Mouse (Mus musculus) cerebellum, adult 9-10 months (tissue): ENCODE results near the gene Ptk7.

Experiments
- DNase-seq: peaks from one replicate; pipeline ENCODE4 v3.0.0; 2022

Gene Ptk7

DNA sequence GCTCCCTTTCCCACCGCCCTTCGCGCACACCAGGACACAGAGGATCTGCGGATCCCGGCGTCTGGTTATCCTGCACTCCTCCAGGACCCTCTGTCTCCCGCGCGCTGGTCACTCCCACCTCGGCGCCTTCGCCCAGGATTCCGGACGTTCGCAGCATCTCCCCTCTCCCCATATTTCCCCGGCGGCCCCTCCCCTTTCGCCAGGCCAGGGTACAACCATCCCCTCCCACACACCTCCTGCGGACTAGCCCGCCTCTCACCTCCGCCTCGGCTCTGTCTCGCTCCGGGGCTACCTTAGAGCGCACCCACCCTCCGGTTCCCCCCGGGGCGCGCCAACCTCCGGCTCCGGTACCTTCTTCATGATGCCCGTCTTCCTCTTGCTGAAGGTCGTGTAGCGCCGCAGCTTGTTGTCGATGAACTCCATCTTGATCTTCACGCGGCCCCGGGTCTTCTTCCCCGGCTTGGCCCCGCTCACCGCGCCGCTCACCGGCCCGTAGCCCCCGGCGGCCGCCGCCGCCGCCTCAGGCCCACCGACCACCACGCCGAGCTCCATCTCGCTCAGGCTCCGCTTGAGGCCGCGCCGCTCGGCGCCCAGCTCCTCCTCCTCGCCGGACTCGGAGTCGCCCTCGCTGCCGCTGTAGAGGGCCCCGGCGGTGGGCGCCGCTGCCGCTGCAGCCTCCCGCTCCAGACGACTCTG, 74.2 kb downstream of the Ptk7 start:
- peak; percentile 61 for DNase-seq

DNA sequence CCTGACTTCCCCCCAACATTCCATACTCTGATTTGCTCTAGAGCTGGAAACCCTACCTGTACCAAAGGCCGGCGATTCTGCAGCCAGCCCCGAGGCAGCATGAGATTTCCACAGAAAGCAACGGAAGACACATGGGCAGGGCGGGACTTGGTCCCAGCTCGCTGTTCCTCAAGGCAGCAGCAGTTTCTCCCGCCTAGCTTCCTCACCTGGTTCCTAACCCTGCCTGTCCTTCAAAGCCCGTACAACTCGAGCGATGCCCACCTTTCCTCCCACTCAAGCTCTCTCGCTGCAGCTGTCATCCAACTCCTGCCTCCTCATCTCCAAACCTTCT, 74.7 kb downstream of the Ptk7 start:
- no peak for DNase-seq

DNA sequence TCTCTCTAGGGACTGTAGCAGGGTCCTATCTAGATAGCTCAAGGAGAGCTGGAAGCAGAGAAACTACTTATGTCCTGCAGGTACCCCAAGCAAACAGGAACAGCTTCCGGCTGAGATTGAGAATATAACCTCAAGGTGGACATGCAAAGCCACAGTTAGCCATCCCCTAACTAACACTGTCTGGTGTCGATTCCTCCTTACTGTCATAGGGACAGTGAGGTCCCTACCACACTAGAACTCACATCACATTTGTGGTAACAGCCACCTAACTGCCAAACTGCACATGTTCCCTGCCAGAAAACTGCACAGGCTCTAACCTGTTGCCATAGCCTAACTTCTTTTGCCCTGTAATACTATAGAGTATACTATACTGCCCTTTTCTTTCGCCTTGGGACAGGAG, 75.4 kb downstream of the Ptk7 start:
- DNase-seq: peak; percentile 56

DNA sequence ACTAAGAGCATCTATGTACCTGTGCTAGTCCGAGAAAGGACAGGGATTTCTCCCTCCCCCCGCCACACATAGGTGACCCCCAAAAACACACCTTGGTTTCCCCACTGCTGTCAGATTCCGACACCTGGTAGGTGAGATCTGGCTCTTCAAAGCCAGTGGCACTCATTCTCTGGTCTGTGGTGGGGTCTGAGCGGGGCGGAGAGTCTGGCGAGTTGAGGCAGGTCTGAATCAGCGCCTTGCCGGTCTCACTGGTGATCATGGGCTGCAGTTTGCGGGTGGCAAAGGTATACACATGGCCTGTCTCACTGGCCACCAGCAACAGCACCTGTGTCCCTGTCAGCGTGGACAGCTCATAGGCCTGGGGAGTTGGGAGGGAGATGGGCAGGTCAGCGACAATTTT, 75.8 kb downstream of the Ptk7 start:
- DNase-seq: no peak

DNA sequence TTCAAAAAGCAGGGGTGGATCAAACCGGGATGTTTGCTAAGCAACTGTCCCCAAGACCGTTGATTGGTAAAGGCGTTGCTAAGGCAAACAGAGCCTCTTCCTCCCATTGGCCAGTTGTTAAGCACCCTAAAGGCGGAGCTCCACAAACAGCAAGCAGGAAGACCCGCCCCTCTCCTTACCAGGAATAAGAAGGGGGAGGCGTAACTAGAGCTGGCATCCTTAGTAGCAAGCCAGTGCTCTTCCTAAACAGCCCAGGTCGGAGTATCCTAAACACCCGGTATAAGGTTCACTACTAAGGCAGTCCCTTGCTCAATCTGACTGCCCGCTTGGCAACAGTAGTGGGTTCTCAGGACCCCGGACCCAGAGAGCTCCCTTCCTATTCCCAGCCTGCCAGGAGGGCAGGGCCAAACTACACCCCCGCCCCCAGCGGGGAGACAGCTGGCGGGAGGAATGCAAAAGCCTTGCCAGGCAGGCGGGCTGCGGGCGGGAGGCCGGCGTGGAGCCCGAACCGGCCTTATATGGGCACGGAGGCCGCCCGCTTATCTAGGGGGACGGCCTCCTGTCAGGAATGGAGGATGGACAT, 76.4 kb downstream of the Ptk7 start:
- peak; percentile 94 for DNase-seq

DNA sequence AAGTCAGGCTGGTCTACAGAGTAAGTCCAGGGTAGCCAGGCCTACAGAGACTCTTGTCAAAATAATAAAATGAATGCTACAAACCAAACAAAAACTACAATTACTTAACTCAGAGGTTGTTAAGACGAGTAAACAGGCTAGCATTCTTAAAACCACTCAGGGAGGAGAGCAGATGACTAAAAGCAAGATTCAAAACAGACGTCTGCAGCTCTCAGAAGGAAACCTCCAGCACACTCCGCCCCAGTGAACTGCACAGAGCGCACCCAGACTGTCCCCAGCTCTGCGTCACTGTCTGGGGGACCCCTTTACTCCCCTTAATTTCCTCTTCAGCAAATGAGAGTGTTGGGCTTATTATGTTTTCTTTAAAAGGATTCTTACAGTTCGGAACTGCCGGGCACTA, 77.2 kb downstream of the Ptk7 start:
- peak; percentile 27 for DNase-seq

DNA sequence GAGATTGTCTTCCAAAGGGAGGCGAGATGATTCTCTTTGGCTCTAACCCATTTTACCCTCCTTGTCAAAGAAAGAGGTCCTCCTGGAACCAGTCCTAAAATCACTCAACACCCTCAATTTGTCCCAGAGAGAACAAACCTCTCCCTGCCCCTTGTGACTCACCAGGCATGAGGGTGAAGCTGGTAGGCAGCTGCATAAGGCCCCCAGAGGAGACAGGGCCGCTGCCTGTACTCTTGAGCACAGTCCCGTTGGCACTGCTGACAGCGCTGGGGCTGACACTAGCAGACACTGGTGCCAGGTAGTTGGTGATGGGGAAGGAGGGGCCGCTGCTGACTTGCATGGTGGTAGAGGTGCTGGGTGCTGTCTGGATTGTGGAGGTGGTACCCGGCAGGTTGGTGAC, 77.9 kb downstream of the Ptk7 start:
- DNase-seq: peak; percentile 50

DNA sequence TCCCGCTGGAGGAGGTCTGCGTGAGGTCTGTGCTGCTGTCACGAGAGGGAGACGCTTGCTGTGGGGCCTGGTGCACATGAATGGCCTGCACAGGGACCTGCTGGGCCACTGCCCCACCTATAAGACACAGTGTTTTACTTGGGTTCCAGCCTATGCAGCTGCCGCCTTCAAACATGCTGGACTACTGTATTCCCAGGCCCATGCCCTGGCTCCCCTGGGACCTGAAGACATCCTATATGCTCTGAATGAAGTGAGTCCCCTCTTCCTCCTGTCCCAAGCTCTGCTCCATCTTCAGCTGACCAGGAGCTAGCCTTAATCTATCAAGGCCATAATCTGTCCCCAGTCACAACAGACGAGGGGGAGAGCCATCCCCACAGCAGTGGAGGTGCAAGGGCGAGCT, 78.4 kb downstream of the Ptk7 start:
- DNase-seq: no peak

DNA sequence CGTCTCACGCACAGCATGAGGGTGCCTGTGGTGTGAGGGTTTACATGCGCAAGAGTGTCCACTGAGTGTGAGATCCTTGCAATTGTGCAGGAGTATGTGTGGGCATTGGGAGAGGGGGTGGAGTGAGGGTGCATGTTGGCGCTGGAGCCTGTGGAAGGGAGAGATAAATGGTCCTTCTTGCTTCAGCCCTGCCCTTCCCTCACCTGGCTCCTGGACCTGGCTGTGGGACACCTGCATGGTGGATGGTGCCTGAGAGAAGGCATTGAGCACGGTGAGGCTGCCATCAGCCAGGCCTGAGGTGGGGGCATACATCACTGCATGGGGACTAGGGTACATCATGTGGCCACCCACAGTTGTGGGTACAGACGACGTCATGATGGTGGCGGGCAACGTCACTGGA, 79.7 kb downstream of the Ptk7 start:
- DNase-seq: peak; percentile 34

DNA sequence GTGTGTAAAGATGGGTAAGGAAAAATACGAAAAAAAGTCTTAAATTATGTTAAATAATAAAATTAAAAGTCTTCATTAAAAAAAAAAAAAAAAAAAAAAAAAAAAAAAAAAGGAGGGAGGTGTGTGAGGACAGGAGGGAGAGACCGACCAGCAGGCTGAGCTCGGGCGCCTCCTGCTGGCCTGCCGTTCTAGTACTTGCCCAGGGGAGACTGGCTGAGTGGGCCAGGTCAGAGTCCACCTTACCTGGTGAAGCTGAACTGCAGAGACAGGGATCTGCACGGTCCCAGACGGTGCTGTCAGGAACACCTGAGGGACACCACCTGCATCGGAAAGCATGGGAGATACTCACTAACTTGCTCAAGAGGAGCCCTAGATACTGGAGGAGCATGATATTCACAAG, 80.1 kb downstream of the Ptk7 start:
- DNase-seq: peak; percentile 59

DNA sequence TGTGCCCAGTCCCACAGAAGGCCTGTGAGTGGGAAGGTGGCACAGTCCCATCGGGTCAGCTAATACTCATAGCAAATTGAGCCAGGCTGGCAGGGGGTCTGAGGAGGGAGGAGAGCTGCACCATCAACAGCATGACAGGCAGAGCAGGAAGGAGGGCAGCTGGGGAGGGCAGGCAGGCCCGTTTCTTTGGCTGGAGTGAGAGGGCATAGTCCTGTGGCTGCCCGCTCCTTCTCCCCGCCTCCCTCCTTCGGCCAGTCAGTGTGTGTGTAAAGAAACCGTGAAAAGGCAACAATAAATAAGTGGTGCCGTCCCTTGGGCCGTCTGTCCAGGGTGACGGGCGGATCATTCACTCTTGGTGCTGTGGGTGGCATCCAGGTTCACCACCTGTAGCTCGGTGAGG, 80.6 kb downstream of the Ptk7 start:
- peak; percentile 46 for DNase-seq

DNA sequence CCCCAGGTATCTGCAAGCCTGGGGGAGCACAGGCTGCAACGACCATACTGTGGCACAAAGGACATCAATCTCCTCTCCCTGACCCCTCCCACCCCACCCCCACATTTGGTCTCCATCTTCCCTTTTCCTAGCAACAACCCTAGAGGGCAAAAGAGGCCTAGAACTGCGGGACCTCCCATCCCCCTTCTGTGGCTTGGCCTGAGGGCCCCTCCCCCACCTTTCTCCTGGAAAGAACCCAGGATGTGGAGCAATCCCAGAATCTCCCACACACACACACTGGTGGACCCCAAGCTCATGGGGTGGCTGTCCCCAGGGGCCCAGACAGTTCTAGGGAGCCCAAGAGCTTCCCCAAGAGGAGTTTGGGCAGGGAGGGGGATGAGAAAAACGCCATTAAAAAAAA, 81.4 kb downstream of the Ptk7 start:
- peak; percentile 52 for DNase-seq

DNA sequence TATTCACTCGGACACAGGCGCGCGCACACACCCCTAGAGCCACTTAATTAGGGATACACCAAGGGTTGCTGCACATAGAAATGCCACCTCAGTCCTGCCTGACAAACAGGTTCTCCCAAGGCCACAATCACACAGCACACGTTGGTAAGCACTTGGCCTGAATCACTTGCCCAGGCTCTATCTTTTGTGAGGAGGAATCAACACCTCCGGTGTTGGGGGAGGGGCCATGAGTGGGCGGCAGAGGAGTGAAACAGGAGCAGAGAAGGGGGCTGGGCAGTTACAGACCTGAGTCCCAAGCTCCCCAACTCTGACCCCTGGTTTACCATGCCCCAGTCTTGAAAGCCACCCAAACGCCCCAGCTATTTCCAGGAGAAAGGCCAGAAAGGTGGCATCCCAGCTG, 82.3 kb downstream of the Ptk7 start:
- peak; percentile 45 for DNase-seq

DNA sequence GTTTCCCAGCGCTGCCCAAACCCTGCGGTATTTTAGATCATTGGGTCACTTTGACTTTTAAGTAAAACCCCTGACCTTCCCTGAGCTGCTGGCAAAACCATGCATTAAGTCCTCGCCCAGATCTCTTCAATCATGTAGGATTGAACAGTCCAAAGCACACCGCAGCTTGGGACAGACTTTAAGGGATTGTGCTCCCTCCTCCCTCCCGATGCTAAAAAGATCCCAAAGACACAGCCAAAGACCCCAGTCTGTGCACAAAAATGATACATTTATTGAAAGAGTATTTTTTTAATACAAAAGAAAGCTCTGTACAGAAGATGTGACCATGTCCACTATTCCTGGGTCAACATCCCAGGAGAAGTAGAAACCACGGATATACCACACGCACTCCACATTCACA, 82.7 kb downstream of the Ptk7 start:
- peak; percentile 33 for DNase-seq

DNA sequence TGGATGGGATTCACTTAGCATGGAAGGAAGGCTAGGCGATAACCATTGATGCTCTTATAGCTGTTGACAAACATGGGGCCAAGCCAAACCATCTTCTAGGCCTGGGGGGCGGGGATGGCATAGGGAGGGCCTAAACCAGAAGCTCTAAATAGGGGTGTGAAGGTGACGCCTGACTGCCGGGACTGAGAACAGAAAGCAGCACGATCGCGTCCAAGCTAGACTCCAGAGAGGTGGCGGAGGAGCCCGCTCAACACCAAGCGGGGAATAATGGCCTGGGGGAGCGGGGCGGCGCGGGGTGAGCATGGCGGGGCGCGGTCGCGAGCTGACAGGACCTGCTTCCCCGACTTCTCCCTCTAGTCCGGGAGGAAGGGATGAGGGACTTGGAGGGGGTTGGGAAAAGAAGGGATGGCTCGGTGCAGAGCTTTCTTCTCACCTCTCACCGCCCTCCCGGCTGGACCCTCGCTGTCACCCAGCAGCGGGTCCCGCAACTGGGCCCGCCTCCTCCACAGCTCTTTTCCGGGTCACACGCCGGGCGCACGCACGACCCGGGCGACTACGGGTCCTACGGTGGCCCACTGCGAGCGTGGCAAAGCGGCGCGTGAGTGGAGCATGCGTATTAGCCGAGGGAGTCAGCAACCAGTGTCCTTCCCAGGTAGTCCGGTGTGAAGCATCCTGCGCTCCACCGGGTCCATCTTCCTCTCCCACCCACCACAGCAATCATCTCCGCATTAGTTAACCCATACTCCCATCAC, 83.3 kb downstream of the Ptk7 start, which contains the start of gene Cul9:
Gene Cul9, minus strand, starts transcription at position 576 of the 752 bp plus-strand sequence.
- DNase-seq: peak; percentile 90

DNA sequence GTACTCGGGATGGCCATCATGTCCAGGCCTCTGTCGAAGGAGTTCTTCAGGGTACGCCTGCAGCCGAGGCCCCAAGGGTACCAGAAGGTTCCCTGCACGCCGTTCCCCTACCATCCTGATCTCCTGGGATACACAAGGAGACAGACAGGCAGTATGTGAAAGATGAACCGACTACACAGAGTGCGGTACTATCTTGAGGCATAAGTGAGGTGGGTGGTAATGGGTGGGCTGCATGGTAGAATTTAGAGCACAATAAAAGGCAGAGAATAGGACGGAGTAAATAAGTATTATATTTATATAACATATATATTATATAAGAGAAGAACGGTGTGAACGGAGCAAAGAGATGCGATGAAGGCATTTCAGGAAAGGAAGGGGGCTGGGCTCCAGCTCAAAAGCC, 85.6 kb downstream of the Ptk7 start:
- no peak for DNase-seq

DNA sequence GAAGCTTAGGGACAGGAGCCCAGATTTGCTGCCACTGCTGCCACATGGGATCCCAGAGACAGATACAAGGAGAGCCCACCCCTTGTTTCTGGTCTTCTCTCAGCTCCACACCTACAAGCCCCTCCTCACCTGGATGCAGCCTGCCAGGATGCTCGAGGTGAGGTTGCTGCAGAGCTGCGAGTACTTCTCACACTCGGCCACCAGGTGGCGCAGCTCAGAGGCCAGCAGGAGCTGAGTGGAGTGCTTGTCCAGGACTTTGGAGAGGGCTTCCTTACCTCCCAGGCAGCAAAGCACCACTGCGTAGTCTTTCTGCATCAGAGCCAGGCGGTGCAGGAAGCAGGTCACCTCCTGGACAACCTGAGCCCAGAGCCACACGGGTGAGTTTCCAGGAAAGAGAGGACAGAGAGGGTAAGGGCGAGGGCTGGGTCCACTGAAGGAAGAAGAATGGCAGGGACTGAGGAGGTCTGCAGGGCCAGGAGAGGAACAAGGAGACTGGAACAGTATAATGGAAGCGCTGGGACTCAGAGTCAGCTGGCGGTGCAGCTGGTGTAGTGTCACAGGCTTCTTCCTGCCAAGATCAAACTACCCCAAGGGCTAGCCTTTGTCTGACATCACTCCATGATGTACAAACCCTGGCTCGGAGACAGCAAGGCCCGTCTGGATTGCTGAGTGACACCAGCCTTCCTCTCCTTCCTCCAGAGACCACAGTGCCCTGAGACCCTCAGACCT, 103.6 kb downstream of the Ptk7 start:
- peak; percentile 78 for DNase-seq

DNA sequence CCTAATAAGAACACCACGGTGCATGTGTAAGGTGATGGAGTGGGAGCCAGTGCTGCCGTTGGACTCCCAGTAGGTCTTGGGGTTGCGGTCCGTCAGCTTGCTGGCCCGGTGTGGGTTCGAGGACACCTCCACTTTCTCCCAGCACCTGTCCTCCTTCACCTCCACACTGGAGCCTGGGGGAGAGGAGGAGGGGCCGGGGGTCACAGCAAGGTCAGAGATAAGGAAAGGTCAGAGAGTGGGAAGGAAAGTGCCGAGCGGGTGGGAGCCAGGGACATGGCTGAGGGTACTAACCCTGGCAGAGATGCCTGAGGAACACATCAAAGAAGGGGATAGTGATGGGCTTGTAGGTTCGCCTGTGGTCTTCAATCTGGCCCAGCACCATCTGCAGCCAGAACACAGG, 104.2 kb downstream of the Ptk7 start:
- no peak for DNase-seq

DNA sequence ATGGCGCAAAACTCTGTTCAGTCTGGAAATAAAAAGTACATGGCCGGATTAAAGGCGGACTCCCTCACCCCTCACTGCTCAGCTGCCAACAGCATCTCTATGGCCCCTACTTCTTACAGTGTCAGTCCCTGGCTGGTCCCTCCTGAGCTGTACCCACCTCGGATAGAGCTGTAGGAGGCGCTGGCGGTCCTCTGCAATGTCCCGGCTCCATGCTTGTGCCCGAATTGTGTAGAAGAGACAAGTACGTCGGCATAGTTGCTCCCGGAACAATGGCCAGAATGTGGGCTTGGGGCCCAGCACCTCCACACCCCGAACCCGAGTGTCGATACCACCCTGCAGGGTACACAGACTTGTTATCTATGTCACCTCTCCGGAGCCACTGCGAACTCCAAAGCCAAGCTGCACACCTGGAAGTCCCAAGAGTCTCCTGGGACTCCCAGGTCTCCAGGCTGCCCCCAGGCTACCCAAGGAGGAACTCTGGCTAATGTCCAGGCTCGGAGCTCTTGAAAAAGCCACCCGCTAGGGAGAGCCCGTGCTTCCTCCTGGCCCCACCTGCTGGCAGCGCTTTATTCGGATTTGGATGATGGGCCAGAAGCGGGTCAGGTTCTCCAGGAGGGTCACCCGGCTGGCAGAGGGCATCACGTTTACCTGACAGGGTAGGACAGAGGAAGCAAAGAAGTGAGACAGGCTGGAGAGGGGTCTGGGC, 107.2 kb downstream of the Ptk7 start:
- no peak for DNase-seq

DNA sequence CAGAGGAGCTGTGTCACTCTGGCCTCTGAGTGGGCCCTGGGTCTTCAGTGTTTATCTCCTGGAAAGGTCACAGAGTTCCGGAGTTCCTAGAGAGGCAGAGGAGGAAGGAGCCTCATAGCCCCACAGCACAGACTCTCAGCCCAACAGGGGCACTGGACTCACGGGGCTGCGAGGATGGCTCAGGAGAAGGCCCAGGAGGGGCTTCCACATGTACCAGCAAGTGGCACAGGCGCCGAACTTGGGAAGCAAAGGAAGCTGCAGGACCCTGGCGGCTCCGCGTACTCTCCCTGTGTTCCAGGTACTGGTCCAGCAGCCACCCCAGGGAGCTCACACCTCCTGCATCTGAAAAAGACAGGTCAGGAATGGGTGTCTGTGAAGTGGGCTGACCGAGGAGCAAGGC, 108.1 kb downstream of the Ptk7 start:
- no peak for DNase-seq

DNA sequence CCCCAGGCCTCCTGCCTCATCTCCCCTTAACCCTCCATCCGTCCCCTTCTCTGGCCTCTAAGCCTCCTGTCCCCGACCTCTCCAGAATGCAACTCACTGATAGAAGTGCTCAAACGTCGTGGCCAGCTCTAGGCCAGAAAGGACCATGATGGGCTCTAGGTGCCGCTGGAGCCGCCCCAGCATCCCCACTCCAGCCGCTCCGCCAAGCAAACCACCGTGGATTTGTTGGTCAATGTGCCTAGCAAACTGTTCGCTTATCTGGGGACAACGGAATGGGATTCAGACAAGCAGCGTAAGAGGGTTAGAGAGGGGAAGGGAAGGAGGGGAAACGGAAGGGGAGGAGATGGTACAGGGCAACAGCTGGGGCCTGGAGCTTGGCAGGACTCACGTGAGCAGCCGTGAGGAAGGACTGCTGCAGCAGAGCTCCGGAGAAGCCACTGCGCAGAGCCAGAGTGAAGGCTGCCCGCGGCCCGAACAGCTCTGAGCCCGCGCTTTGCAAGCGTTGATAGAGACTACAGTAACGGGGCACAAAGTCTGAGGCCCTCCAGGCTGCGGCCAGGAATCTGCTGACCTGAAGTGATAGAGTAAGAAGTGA, 108.8 kb downstream of the Ptk7 start:
- DNase-seq: no peak

DNA sequence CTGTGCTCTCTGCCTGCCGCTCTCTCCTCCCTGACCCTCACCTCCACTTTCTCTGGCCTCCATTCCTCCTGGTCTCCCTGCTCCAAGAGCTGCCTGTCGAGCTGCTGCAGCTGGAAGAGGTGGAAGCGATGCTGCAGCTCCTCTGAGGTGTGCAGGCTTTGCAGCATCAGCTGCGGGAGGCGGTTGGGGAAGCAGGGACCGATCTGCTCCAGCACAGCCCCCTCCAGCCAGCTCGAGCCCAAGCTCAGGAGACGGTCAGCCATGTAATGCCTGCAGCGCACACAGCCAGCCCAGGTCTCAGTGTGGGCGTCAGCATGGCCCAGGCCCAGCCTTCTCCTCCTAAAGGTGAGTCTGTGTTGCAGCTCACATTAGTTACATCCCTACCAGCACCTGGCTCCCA, 109.3 kb downstream of the Ptk7 start:
- DNase-seq: no peak
